Mouse (Mus musculus): ENCODE data around the gene Yy1. TPM values are rescaled to one million over a fixed set of nuclear protein-coding genes. Genes with fewer than 3 reads are reported as not detected.
"Not testable (repeated sequence)": the region's sequence is repeated elsewhere in the genome, so short reads cannot be mapped to it uniquely, and the experiment has no call there.

The Yy1 gene
- total RNA-seq, 1 experiment from 2014 or later: 65.9 TPM

GRCm38 (mm10) chr12:108824225-108824874 is 31.6 kb downstream of the Yy1 start:
- no peak for ATAC-seq (replicated peaks; ENCODE audit: low read depth, poor library complexity, severe bottlenecking)

DNA sequence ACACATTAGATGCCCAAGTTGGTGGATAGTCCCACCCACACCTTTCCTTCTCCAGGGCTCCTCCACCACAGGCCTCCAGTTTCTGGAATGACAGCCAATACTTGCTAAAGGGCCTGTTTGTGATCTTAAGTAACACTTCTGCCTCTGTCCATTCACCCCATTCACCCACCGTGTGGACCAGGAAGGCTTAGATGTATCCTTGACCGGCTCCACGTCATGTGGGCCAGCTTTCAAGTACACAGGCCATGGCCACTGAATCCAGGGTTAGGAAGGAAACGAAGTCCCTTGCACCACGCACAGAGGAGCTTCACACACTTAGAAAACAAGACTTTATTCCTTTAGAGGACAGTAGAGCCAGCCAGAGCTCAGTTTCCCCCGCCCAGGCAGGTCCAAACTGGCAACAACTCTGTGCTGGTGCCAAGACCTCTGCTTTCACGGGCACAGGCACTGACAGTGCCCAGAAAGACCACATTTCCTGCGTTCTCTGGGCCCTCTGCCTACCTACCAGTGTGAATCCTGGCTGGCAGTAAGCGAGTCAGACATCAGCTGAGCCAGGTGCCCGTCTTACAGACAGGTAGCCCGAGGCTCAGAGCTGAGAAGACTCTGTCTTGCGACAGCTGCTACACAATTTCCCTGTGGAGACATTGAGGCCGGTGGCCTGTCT is 32.9 kb downstream of the Yy1 start:
- no peak for ATAC-seq (replicated peaks; ENCODE audit: low read depth, poor library complexity, severe bottlenecking)

GRCm38 (mm10) chr12:108826282-108826957 is 33.6 kb downstream of the Yy1 start:
- no peak for ATAC-seq (replicated peaks; ENCODE audit: low read depth, poor library complexity, severe bottlenecking)

DNA sequence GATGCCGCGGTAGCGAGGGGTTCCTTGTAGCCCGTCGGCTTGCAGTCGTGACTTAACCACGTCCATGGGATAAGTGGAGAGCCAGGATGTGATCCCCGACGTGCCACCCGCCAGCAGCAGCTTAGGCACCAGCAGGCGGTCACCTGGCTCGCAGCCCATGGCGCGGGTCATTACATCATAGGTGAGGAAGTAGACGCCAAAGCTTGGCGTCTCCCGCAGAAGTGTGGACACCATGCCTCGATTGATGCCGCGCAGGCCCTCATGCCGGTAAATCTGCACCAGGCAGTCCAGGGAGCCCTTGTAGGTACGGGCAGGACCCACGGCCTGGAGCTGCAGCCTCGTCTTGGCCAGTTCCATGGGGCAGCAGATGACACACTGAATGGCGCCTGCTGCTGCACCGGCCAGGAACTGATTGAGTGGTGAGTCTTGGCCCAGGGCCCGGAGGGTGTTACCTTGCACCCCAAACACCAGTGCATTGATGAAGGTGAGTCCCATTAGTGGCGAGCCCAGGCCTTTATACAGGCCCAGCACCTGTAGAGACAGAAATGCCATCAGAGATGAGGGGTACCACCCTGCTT is 34.3 kb downstream of the Yy1 start:
- no peak for ATAC-seq (replicated peaks; ENCODE audit: low read depth, poor library complexity, severe bottlenecking)

GRCm38 (mm10) chr12:108827641-108828040 is 34.9 kb downstream of the Yy1 start:
- no peak for ATAC-seq (replicated peaks; ENCODE audit: low read depth, poor library complexity, severe bottlenecking)

- ATAC-seq (replicated peaks; ENCODE audit: low read depth, poor library complexity, severe bottlenecking): no peak
These were observed 36.9 kb downstream of the Yy1 start for GRCm38 (mm10) chr12:108829636-108830035.

DNA sequence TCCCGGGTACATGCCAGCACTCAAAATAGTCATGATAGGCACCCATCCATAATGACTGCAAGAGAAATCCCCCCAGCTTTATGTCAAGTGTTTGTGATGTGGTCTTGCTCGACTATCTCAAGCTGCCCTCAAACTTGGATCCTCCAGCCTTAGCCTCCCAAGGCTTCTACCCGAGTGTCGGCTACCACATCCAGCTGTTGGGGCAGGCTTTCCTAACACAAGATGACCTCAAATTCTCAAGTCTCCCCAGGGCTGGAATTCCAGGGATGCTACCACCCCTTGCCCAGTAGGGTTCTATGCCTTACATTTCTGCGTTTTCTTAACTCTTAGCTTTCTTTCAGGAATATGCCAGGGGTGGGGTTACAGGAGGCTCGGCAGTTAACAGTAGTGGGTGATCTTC is 37.6 kb downstream of the Yy1 start:
- no peak for ATAC-seq (replicated peaks; ENCODE audit: low read depth, poor library complexity, severe bottlenecking)

DNA sequence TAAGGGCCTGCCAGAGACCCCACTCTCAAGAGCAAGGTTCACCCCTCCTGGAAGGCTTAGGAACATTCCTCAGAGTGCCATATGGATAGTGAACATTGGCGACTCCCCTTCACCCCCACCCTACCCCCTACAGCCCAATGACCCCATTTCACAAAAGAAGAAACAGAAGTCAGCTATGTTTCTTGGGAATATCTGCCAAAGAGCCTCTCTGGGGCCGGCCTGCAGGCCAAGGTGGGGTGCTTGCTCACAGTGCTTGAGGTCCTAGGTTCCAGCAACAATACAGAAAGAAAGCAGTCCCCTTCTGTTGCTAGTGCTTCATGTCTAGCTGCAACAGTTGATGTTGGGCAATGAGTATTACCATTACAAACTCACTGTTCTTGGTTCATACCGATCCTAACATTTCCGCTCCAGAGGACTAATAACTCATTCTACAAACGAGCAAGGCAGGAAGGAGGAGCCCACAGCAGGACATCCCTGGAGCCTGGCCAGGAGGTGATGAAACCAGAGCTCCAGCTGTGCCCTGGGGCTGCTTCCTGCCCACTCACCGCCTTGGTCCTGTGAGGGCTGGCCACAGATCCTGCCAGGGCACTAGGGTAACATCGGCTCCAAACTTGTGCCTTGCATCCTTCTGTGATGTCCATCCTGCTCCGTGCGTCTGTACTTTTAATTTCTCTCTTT is 39.3 kb downstream of the Yy1 start:
- peak; percentile 51 for ATAC-seq (replicated peaks; ENCODE audit: low read depth, poor library complexity, severe bottlenecking)

GRCm38 (mm10) chr12:108832851-108833250 is 40.1 kb downstream of the Yy1 start:
- ATAC-seq (replicated peaks; ENCODE audit: low read depth, poor library complexity, severe bottlenecking): no peak

DNA sequence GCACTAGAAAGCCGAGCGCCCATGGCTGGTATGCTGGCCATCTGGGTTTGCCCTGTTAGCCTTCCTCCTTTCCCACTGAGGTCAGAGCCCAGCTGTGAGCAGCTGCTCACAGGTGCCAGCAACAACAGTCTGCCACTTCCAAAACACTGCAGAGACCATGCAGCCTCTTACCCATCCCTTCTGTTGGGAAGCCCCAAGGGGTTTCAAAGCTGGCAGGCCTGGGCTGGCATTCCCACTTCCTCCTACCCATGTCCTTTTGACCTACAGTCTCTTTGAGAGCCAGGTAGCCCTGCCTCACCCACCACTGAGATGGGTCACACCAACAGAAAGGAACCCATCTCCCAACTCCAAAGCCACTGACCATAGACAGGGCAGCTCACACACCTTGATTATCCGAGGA is 40.6 kb downstream of the Yy1 start:
- ATAC-seq (replicated peaks; ENCODE audit: low read depth, poor library complexity, severe bottlenecking): no peak

DNA sequence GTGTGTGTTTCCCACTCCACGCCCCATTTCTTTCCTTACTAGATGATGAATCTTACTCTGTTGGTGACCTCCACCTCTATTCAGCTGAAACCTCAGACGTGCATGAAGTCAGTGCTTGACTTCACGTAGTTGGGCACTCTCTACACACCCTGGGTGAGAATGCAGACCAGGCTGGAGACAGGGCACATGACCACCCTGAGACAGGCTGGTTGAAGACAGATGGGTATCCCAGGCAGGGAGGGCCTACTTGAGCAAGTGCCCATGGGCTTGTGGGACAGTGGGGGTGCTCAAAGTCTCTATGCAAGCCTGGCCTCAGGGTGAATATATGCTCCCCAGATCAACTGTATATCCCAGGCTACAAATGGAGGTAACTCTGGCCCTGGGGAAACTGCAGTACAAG is 41.6 kb downstream of the Yy1 start:
- ATAC-seq (replicated peaks; ENCODE audit: low read depth, poor library complexity, severe bottlenecking): no peak

DNA sequence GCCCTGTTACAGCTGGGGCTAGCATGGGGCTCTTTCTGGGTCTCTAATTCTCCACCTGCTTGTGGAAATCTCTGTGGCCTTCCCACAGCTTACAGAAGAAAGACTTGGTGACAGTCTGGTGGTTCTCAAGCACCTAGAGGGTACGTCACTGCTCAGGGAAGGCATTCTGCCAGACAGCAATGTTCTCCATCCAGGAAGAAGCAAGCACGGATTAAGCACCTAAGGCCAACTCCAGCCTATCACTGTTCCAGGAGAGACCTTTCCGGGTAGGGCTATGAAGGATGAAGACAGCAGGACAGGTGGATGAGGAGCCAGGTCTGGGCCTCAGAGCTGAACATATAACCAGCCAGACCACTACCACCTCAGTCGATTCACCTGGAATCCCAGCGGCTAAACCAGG is 42.0 kb downstream of the Yy1 start:
- ATAC-seq (replicated peaks; ENCODE audit: low read depth, poor library complexity, severe bottlenecking): no peak

- ATAC-seq (replicated peaks; ENCODE audit: low read depth, poor library complexity, severe bottlenecking): no peak
These were observed 42.6 kb downstream of the Yy1 start for GRCm38 (mm10) chr12:108835208-108835839.

GRCm38 (mm10) chr12:108835840-108836409 is 43.2 kb downstream of the Yy1 start, which contains the start of the genes Slc25a29 and Slc25a47:
Gene Slc25a29, minus strand, starts transcription at chr12:108835883.
Gene Slc25a47, plus strand, starts transcription at chr12:108836046.
- peak; percentile 82 for ATAC-seq (replicated peaks; ENCODE audit: low read depth, poor library complexity, severe bottlenecking)

- ATAC-seq (replicated peaks; ENCODE audit: low read depth, poor library complexity, severe bottlenecking): no peak
These were observed 43.9 kb downstream of the Yy1 start for GRCm38 (mm10) chr12:108836722-108837121.

GRCm38 (mm10) chr12:108841181-108841580 is 48.4 kb downstream of the Yy1 start:
- ATAC-seq (replicated peaks; ENCODE audit: low read depth, poor library complexity, severe bottlenecking): no peak

GRCm38 (mm10) chr12:108842663-108843062 is 49.9 kb downstream of the Yy1 start:
- no peak for ATAC-seq (replicated peaks; ENCODE audit: low read depth, poor library complexity, severe bottlenecking)

- ATAC-seq (replicated peaks; ENCODE audit: low read depth, poor library complexity, severe bottlenecking): not testable (repeated sequence)
These were observed 55.3 kb downstream of the Yy1 start for GRCm38 (mm10) chr12:108848033-108848432.

GRCm38 (mm10) chr12:108849488-108850022 is 56.8 kb downstream of the Yy1 start:
- ATAC-seq (replicated peaks; ENCODE audit: low read depth, poor library complexity, severe bottlenecking): no peak

Measured in common myeloid progenitor, adult 5-6 weeks (primary cell).